8 mouse cellular contexts compared by ENCODE assay signal in genomic region chr14:101946711-101947516, GRCm38 (mm10).
DNase-seq lines count a peak whose midpoint lies in the region; ATAC-seq and TF ChIP-seq lines count a peak whose summit lies in the region.

No protein-coding gene starts in this region.

- no peaks in the 10 kb centered on the region for H3K36me3 ChIP-seq in kidney, postnatal 0 days (ENCODE audit: insufficient read depth, low read length)
- no peaks in the 10 kb centered on the region for H3K36me3 ChIP-seq in embryonic facial prominence, embryonic 12.5 days
- no peaks in the 10 kb centered on the region for H3K36me3 ChIP-seq in hindbrain, embryonic 16.5 days (ENCODE audit: control insufficient read depth, insufficient read depth, low read length)
- no peaks in the 10 kb centered on the region for H3K36me3 ChIP-seq in liver, postnatal 0 days (replicated peaks; ENCODE audit: insufficient read depth, low read length)

- no peak overlapping the region for H3K9ac ChIP-seq in kidney, postnatal 0 days (ENCODE audit: low read depth, low read length)
- H3K9ac ChIP-seq in embryonic facial prominence, embryonic 12.5 days = no peak overlapping the region
- no peak overlapping the region for H3K9ac ChIP-seq in hindbrain, embryonic 16.5 days (ENCODE audit: low read depth, low read length)
- no peak overlapping the region for H3K9ac ChIP-seq in liver, postnatal 0 days (replicated peaks)

- no peak overlapping the region for H3K27ac ChIP-seq in kidney, postnatal 0 days
- no peak overlapping the region for H3K27ac ChIP-seq in embryonic facial prominence, embryonic 12.5 days
- H3K27ac ChIP-seq in hindbrain, embryonic 16.5 days (ENCODE audit: low read depth, low read length) = no peak overlapping the region
- H3K27ac ChIP-seq in liver, postnatal 0 days (ENCODE audit: low read depth) = no peak overlapping the region

- no peaks in the 10 kb centered on the region for H3K9me3 ChIP-seq in kidney, postnatal 0 days (replicated peaks; ENCODE audit: low read length)
- no peaks in the 10 kb centered on the region for H3K9me3 ChIP-seq in embryonic facial prominence, embryonic 12.5 days
- no peaks in the 10 kb centered on the region for H3K9me3 ChIP-seq in hindbrain, embryonic 16.5 days (ENCODE audit: control insufficient read depth, low read length)
- H3K9me3 ChIP-seq in liver, postnatal 0 days (ENCODE audit: low read length) = no peaks in the 10 kb centered on the region

- H3K4me2 ChIP-seq in kidney, postnatal 0 days (ENCODE audit: low read length) = no peak overlapping the region
- H3K4me2 ChIP-seq in embryonic facial prominence, embryonic 12.5 days (replicated peaks) = no peak overlapping the region
- 0 out of 2 replicates have a peak overlapping the region, but pooled peaks have one; percentile 6 for H3K4me2 ChIP-seq in hindbrain, embryonic 16.5 days (ENCODE audit: low read length)
- no peak overlapping the region for H3K4me2 ChIP-seq in liver, postnatal 0 days (ENCODE audit: low read depth, low read length)

- TF ChIP-seq EP300 in liver, postnatal 0 days (IDR thresholded peaks at IDR 0.05; ENCODE audit: low read depth) = no peak

- WGBS in kidney, postnatal 0 days = 56% methylated on average over 21 of the region's 21 CpGs
- WGBS in embryonic facial prominence, embryonic 12.5 days = 54% methylated on average over 21 of the region's 21 CpGs
- WGBS in hindbrain, embryonic 16.5 days = 56% methylated on average over 21 of the region's 21 CpGs
- 50% methylated on average over 21 of the region's 21 CpGs for WGBS in liver, postnatal 0 days (ENCODE audit: insufficient replicate concordance)

- no peak for ATAC-seq in kidney, postnatal 0 days (replicated peaks; ENCODE audit: low FRiP score, low read depth)
- 0 out of 2 replicates have a peak, but pooled peaks have one; percentile 48 for ATAC-seq in embryonic facial prominence, embryonic 12.5 days (ENCODE audit: insufficient number of reproducible peaks, insufficient read depth, low FRiP score, low TSS enrichment)
- ATAC-seq in hindbrain, embryonic 16.5 days = peak; percentile 67; the same call in 1 of the 2 replicates
- no peak for ATAC-seq in liver, postnatal 0 days

- H3K4me1 ChIP-seq in kidney, postnatal 0 days (replicated peaks; ENCODE audit: insufficient read depth, low read length) = no peaks in the 10 kb centered on the region
- peaks cover 3% of the 10 kb centered on the region; the same call in 1 of the 2 replicates for H3K4me1 ChIP-seq in embryonic facial prominence, embryonic 12.5 days
- H3K4me1 ChIP-seq in hindbrain, embryonic 16.5 days (ENCODE audit: control insufficient read depth, insufficient read depth, low read depth, low read length) = peaks cover 3% of the 10 kb centered on the region
- no peaks in the 10 kb centered on the region for H3K4me1 ChIP-seq in liver, postnatal 0 days (ENCODE audit: insufficient read depth)

- H3K27me3 ChIP-seq in kidney, postnatal 0 days (ENCODE audit: insufficient read depth, low read length) = no peaks in the 10 kb centered on the region
- H3K27me3 ChIP-seq in embryonic facial prominence, embryonic 12.5 days = no peaks in the 10 kb centered on the region
- H3K27me3 ChIP-seq in hindbrain, embryonic 16.5 days (replicated peaks; ENCODE audit: control insufficient read depth, insufficient read depth, low read length) = no peaks in the 10 kb centered on the region; the same call in 1 of the 2 replicates
- no peaks in the 10 kb centered on the region for H3K27me3 ChIP-seq in liver, postnatal 0 days (ENCODE audit: insufficient read depth, low read length)

- peak; percentile 89 for TF ChIP-seq CTCF in kidney, postnatal 0 days (IDR thresholded peaks at IDR 0.05; ENCODE audit: low read depth)
- TF ChIP-seq CTCF in liver, postnatal 0 days (IDR thresholded peaks at IDR 0.05; ENCODE audit: low read depth) = peak; percentile 71

- DNase-seq in kidney, postnatal 0 days (ENCODE audit: low spot score) = peak; percentile 78
- no peak for DNase-seq in kidney, adult 11 months
- DNase-seq in adipocyte (ENCODE audit: low spot score) = peak; percentile 35
- DNase-seq in liver, postnatal 0 days = peak; percentile 23
- DNase-seq in retina, embryonic 14.5 days (ENCODE audit: low spot score) = peak; percentile 73
- no peak for DNase-seq in urinary bladder, postnatal 4 days (ENCODE audit: low spot score in 2 of 2)

- no peak overlapping the region for H3K4me3 ChIP-seq in kidney, postnatal 0 days (replicated peaks; ENCODE audit: low read depth, low read length)
- H3K4me3 ChIP-seq in embryonic facial prominence, embryonic 12.5 days = no peak overlapping the region
- H3K4me3 ChIP-seq in hindbrain, embryonic 16.5 days (ENCODE audit: low read length) = no peak overlapping the region
- no peak overlapping the region for H3K4me3 ChIP-seq in liver, postnatal 0 days (ENCODE audit: low read depth, low read length)

Comparison
In these comparisons a context has a peak if more than half of its experiments do, and no peak if none do; other contexts are left out.
1. DNase-seq: peak in kidney, postnatal 0 days (single experiment), adipocyte (single experiment), liver, postnatal 0 days (single experiment) and retina, embryonic 14.5 days (single experiment); none in kidney, adult 11 months (single experiment) and urinary bladder, postnatal 4 days (0 of 2).
2. ATAC-seq: peak in embryonic facial prominence, embryonic 12.5 days (single experiment) and hindbrain, embryonic 16.5 days (single experiment); none in kidney, postnatal 0 days (single experiment) and liver, postnatal 0 days (single experiment).